Mouse (Mus musculus): ENCODE data around the gene Hspa5. TPM values are rescaled to one million over a fixed set of nuclear protein-coding genes. Genes with fewer than 3 reads are reported as not detected.
A peak's percentile ranks its signal among the peaks of the same experiment; 100 is the strongest.
"Not testable (repeated sequence)": the region's sequence is repeated elsewhere in the genome, so short reads cannot be mapped to it uniquely, and the experiment has no call there.

Gene Hspa5
- polyA plus RNA-seq, 1 experiment from 2014 or later = 771 TPM

GRCm38 (mm10) chr2:34810775-34811174 lies 39.0 kb downstream of the Hspa5 start:
- H3K27me3 ChIP-seq = no peaks in the 10 kb centered on the region
- no peak for ATAC-seq (ENCODE audit: insufficient number of reproducible peaks, low FRiP score, low TSS enrichment, low read depth)

GRCm38 (mm10) chr2:34812706-34813105 lies 40.9 kb downstream of the Hspa5 start:
- H3K4me3 ChIP-seq (replicated peaks) = no peak overlapping the region
- no peaks in the 10 kb centered on the region for H3K27me3 ChIP-seq
- no peak overlapping the region for H3K9ac ChIP-seq
- peaks cover 72% of the 10 kb centered on the region for H3K36me3 ChIP-seq
- no peak overlapping the region for H3K4me2 ChIP-seq (replicated peaks)
- no peak for ATAC-seq (ENCODE audit: insufficient number of reproducible peaks, low FRiP score, low TSS enrichment, low read depth)
- H3K9me3 ChIP-seq (replicated peaks) = no peaks in the 10 kb centered on the region
- no peaks in the 10 kb centered on the region for H3K4me1 ChIP-seq
- 84% methylated on average over 7 of the region's 7 CpGs for WGBS
- no peak overlapping the region for H3K27ac ChIP-seq (replicated peaks)

More at GRCm38 (mm10) chr2:34810775-34811174, 39.0 kb downstream of the Hspa5 start:
- no peak overlapping the region for H3K27ac ChIP-seq (replicated peaks)
- peaks cover 73% of the 10 kb centered on the region for H3K36me3 ChIP-seq
- no peak overlapping the region for H3K4me2 ChIP-seq (replicated peaks)
- H3K9me3 ChIP-seq (replicated peaks) = no peaks in the 10 kb centered on the region
- H3K4me1 ChIP-seq = no peaks in the 10 kb centered on the region
- 93% methylated on average over 3 of the region's 3 CpGs for WGBS
- no peak overlapping the region for H3K4me3 ChIP-seq (replicated peaks)
- H3K9ac ChIP-seq = no peak overlapping the region

GRCm38 (mm10) chr2:34815893-34816292 lies 44.1 kb downstream of the Hspa5 start:
- ATAC-seq (ENCODE audit: insufficient number of reproducible peaks, low FRiP score, low TSS enrichment, low read depth) = not testable (repeated sequence)
- peaks cover 65% of the 10 kb centered on the region for H3K36me3 ChIP-seq

GRCm38 (mm10) chr2:34818492-34818891 lies 46.7 kb downstream of the Hspa5 start:
- Histone ChIP-seq H3K27me3 (no peaks in the 10 kb centered on the region), H3K4me1 (no peaks in the 10 kb centered on the region), H3K27ac (replicated peaks) (no peak overlapping the region), H3K4me2 (replicated peaks) (no peak overlapping the region), H3K4me3 (replicated peaks) (no peak overlapping the region), H3K9me3 (replicated peaks) (no peaks in the 10 kb centered on the region), H3K9ac (no peak overlapping the region), H3K36me3 (peaks cover 55% of the 10 kb centered on the region)
- 95% methylated on average over 2 of the region's 2 CpGs for WGBS
- ATAC-seq (ENCODE audit: insufficient number of reproducible peaks, low FRiP score, low TSS enrichment, low read depth) = no peak

More at GRCm38 (mm10) chr2:34815893-34816292, 44.1 kb downstream of the Hspa5 start:
- H3K4me2 ChIP-seq (replicated peaks); H3K9ac ChIP-seq; H3K4me3 ChIP-seq (replicated peaks); H3K9me3 ChIP-seq (replicated peaks); H3K4me1 ChIP-seq; H3K27me3 ChIP-seq; H3K27ac ChIP-seq (replicated peaks): not testable (repeated sequence)
- WGBS = 98% methylated on average over 2 of the region's 2 CpGs

GRCm38 (mm10) chr2:34825827-34826459 lies 54.2 kb downstream of the Hspa5 start, which contains the start of gene Fbxw2:
TSS of gene Fbxw2 (minus strand) at chr2:34826311.
- no peaks in the 10 kb centered on the region for H3K27me3 ChIP-seq
- peak; percentile 96 for ATAC-seq (ENCODE audit: insufficient number of reproducible peaks, low FRiP score, low TSS enrichment, low read depth)
- peaks cover 13% of the 10 kb centered on the region for H3K4me1 ChIP-seq
- no peaks in the 10 kb centered on the region for H3K9me3 ChIP-seq (replicated peaks)
- WGBS = under 1% methylated on average over 57 of the region's 57 CpGs
- peak within 1 kb of the TSS; percentile 81 for H3K27ac ChIP-seq (replicated peaks)
- peak within 1 kb of the TSS; percentile 98 for H3K9ac ChIP-seq
- H3K4me3 ChIP-seq (replicated peaks) = peak within 1 kb of the TSS; percentile 96
- H3K36me3 ChIP-seq = peaks cover 12% of the 10 kb centered on the region
- peak within 1 kb of the TSS; percentile 84 for H3K4me2 ChIP-seq (replicated peaks)

GRCm38 (mm10) chr2:34826460-34827231 lies 54.9 kb downstream of the Hspa5 start:
- peak overlapping the region; percentile 84 for H3K4me2 ChIP-seq (replicated peaks)
- peaks cover 7% of the 10 kb centered on the region; the same call in 1 of the 2 replicates for H3K36me3 ChIP-seq
- ATAC-seq (ENCODE audit: insufficient number of reproducible peaks, low FRiP score, low TSS enrichment, low read depth) = 0 out of 2 replicates have a peak, but pooled peaks have one; percentile 19
- H3K9me3 ChIP-seq (replicated peaks) = no peaks in the 10 kb centered on the region
- peak overlapping the region; percentile 98 for H3K9ac ChIP-seq
- 35% methylated on average over 20 of the region's 21 CpGs for WGBS
- H3K4me1 ChIP-seq = peaks cover 13% of the 10 kb centered on the region
- H3K27me3 ChIP-seq = no peaks in the 10 kb centered on the region
- peak overlapping the region; percentile 96 for H3K4me3 ChIP-seq (replicated peaks)
- peak overlapping the region; percentile 81 for H3K27ac ChIP-seq (replicated peaks)

Other genes with a start within 250 kb of the Hspa5 start
- 79.7 and 80.3 TPM in 2 replicates for gene Gapvd1, start 16.7 kb upstream of the Hspa5 start, polyA plus RNA-seq (2015; fragmentation: Nextera tagmentation; extraction: Ambion mirVana)
- gene Rabepk, start 27.9 kb downstream of the Hspa5 start, polyA plus RNA-seq (2015; fragmentation: Nextera tagmentation; extraction: Ambion mirVana) = 38.9 and 41.0 TPM in 2 replicates
- 90.4 and 95.6 TPM in 2 replicates for gene Fbxw2, start 54.3 kb downstream of the Hspa5 start, polyA plus RNA-seq (2015; fragmentation: Nextera tagmentation; extraction: Ambion mirVana)
- gene Gm34653, start 61.0 kb downstream of the Hspa5 start, polyA plus RNA-seq (2015; fragmentation: Nextera tagmentation; extraction: Ambion mirVana) = 0.20 and 0.39 TPM in 2 replicates
- 0.09 TPM in 1 of 2 replicates, not detected in the other for gene Cutal, start 102.4 kb downstream of the Hspa5 start, polyA plus RNA-seq (2015; fragmentation: Nextera tagmentation; extraction: Ambion mirVana)
- 88.5 and 91.4 TPM in 2 replicates for gene Psmd5, start 103.0 kb downstream of the Hspa5 start, polyA plus RNA-seq (2015; fragmentation: Nextera tagmentation; extraction: Ambion mirVana)
- 9.0 and 10.3 TPM in 2 replicates for gene Phf19, start 142.1 kb downstream of the Hspa5 start, polyA plus RNA-seq (2015; fragmentation: Nextera tagmentation; extraction: Ambion mirVana)
- gene Traf1, start 189.8 kb downstream of the Hspa5 start, polyA plus RNA-seq (2015; fragmentation: Nextera tagmentation; extraction: Ambion mirVana) = 4.5 and 5.9 TPM in 2 replicates

All from embryonic facial prominence, embryonic 15.5 days (tissue).